In genomic region chr6:45271537-45271936, GRCm38 (mm10) we compare ENCODE assay signal across 19 mouse cellular contexts.
DNase-seq lines count a peak whose midpoint lies in the region; ATAC-seq and TF ChIP-seq lines count a peak whose summit lies in the region.
"Had no signal": no experiment of that assay in that cellular context is flagged by ENCODE, and none has a peak within 500 bp of the region (broad histone marks: within the 10 kb centered on the region; RNA-seq: fewer than 3 reads in every experiment).

No protein-coding gene starts in this region.

- peak; percentile 98 for ATAC-seq in granulocyte monocyte progenitor cell, adult 5-6 weeks (replicated peaks; ENCODE audit: poor library complexity, severe bottlenecking)
- ATAC-seq: midbrain, embryonic 15.5 days had no signal

- peaks cover 13% of the 10 kb centered on the region for H3K4me1 ChIP-seq in bone marrow macrophage, adult 2 months (ENCODE audit: control insufficient read depth, insufficient read depth, low read length)
- H3K4me1 ChIP-seq: heart, embryonic 15.5 days; hindbrain, embryonic 10.5 days; liver, embryonic 15.5 days; midbrain, embryonic 15.5 days; stomach, embryonic 15.5 days had no signal

- TF ChIP-seq POLR2A in bone marrow macrophage, adult 2 months (IDR thresholded peaks at IDR 0.05; ENCODE audit: borderline replicate concordance, low read depth, low read length): no peak

- DNase-seq in left cerebral cortex, postnatal 36 days (ENCODE audit: low spot score in 2 of 2): peak; percentile 5 to 17
- DNase-seq in left cerebral cortex, postnatal 10 days (ENCODE audit: extremely low spot score in 1 of 2, low spot score in 2 of 2): no peak
- peak; percentile 2 for DNase-seq in skeletal muscle tissue, adult 2 months (ENCODE audit: low read depth, low spot score)
- no peak for DNase-seq in MN1 (ENCODE audit: low spot score)
- DNase-seq in lung, adult 18-20 months: no peak
- DNase-seq: adrenal gland, postnatal 10 days; cerebellum, adult 8-10 months; kidney, adult 8-10 months; kidney, postnatal 25 days; layer of hippocampus, postnatal 36 days; lung, postnatal 4 days; retina, postnatal 1 day had no signal

- intact Hi-C loops in left cerebral cortex, postnatal 36 days (cut with DNase I): no loop called here
- intact Hi-C loops in left cerebral cortex, postnatal 10 days (cut with DNase I): no loop called here

- TF ChIP-seq CTCF in bone marrow macrophage, adult 2 months (IDR thresholded peaks at IDR 0.05; ENCODE audit: low read depth, low read length): no peak

- H3K4me3 ChIP-seq in bone marrow macrophage, adult 2 months (ENCODE audit: insufficient read depth, low read length): no peak overlapping the region
- H3K4me3 ChIP-seq: heart, embryonic 15.5 days; hindbrain, embryonic 10.5 days; liver, embryonic 15.5 days; midbrain, embryonic 15.5 days; stomach, embryonic 15.5 days had no signal

- peak overlapping the region; percentile 55 for H3K27ac ChIP-seq in bone marrow macrophage, adult 2 months (ENCODE audit: insufficient read depth, low read depth, low read length)
- H3K27ac ChIP-seq: heart, embryonic 15.5 days; hindbrain, embryonic 10.5 days; liver, embryonic 15.5 days; midbrain, embryonic 15.5 days; stomach, embryonic 15.5 days had no signal

Comparison
In these comparisons a context has a peak if more than half of its experiments do, and no peak if none do; other contexts are left out.
1. DNase-seq: peak in left cerebral cortex, postnatal 36 days (2 of 2) and skeletal muscle tissue, adult 2 months (single experiment); none in left cerebral cortex, postnatal 10 days (0 of 2), MN1 (single experiment) and lung, adult 18-20 months (0 of 2).